Mouse (Mus musculus) limb, embryonic 12.5 days (tissue): ENCODE data around the gene Gh. TPM values are rescaled to one million over a fixed set of nuclear protein-coding genes. Genes with fewer than 3 reads are reported as not detected.

ENCODE experiments used
- ATAC-seq: fragments of 200-750 bp; cut with Nextera tagmentation; 2 replicates; pipeline ENCODE4 v1.8.0; 2017; ENCODE audit warnings: low read depth, moderate TSS enrichment; ENCODE audit not compliant: insufficient number of reproducible peaks, insufficient read depth, low FRiP score, low TSS enrichment
- H3K27ac ChIP-seq: fragments of 300-500 bp; sonication (generic); 2 replicates; pipeline ENCODE4 v1.5.1; 2016; ENCODE audit warnings: mild to moderate bottlenecking, moderate library complexity
- H3K27me3 ChIP-seq: fragments of 300-500 bp; sonication (generic); 2 replicates; pipeline ENCODE4 v1.6.1; 2016; ENCODE audit warnings: mild to moderate bottlenecking, moderate library complexity
- H3K36me3 ChIP-seq: fragments of 300-500 bp; sonication (generic); 2 replicates; pipeline ENCODE4 v1.6.1; 2016; ENCODE audit warnings: mild to moderate bottlenecking, moderate library complexity
- H3K4me1 ChIP-seq: fragments of 300-500 bp; sonication (generic); replicated peaks from 2 replicates; pipeline ENCODE4 v1.6.1; 2016
- H3K4me2 ChIP-seq: fragments of 300-500 bp; sonication (generic); 2 replicates; pipeline ENCODE4 v1.6.1; 2016; ENCODE audit warnings: mild to moderate bottlenecking, moderate library complexity
- H3K4me3 ChIP-seq: fragments of 300-500 bp; sonication (generic); replicated peaks from 2 replicates; pipeline ENCODE4 v1.5.1; 2016; ENCODE audit warnings: mild to moderate bottlenecking
- H3K9ac ChIP-seq: fragments of 300-500 bp; sonication (generic); replicated peaks from 2 replicates; pipeline ENCODE4 v1.6.1; 2016; ENCODE audit warnings: mild to moderate bottlenecking, moderate library complexity
- H3K9me3 ChIP-seq: fragments of 300-500 bp; sonication (generic); 2 replicates; pipeline ENCODE4 v1.6.1; 2016; ENCODE audit warnings: mild to moderate bottlenecking, moderate library complexity
- WGBS: fragments of 180-500 bp; shearing (Covaris S2); methylation state at CpG from one replicate; pipeline ENCODE4 v1.1.7; 2016; 5-methylcytosine and 5-hydroxymethylcytosine counted together
- polyA plus RNA-seq: library from polyadenylated mRNA; unstranded; fragments of >200 nt; fragmentation: Nextera tagmentation; extraction: Ambion mirVana; gene quantifications from 2 replicates; pipeline ENCODE4 v1.2.1, GENCODE M21; 2016

Gh gene
- polyA plus RNA-seq, 1 experiment from 2014 or later, result not detected

- WGBS, result 3% methylated on average over 22 of the region's 22 CpGs
- Histone ChIP-seq H3K27ac (no peak overlapping the region), H3K36me3 (peaks cover 74% of the 10 kb centered on the region), H3K9ac (peak overlapping the region; percentile 75), H3K4me1 (peaks cover 21% of the 10 kb centered on the region), H3K9me3 (no peaks in the 10 kb centered on the region), H3K27me3 (no peaks in the 10 kb centered on the region), H3K4me2 (peak overlapping the region; percentile 93), H3K4me3 (peak overlapping the region; percentile 77)
- ATAC-seq, result no peak
Measured at GRCm38 (mm10) chr11:106255174-106255573, 46.5 kb downstream of the Gh start.

- Histone ChIP-seq H3K36me3 (peaks cover 74% of the 10 kb centered on the region), H3K9me3 (no peaks in the 10 kb centered on the region), H3K9ac (peak overlapping the region; percentile 75), H3K4me1 (peaks cover 21% of the 10 kb centered on the region), H3K4me3 (peak overlapping the region; percentile 77), H3K27me3 (no peaks in the 10 kb centered on the region), H3K4me2 (peak overlapping the region; percentile 93), H3K27ac (no peak overlapping the region)
- no peak for ATAC-seq
- 13% methylated on average over 2 of the region's 2 CpGs for whole genome bisulfite sequencing
Measured at GRCm38 (mm10) chr11:106254767-106255166, 46.9 kb downstream of the Gh start.

Other genes starting within 250 kb of the Gh start
- gene Taco1, start 235.8 kb downstream of the Gh start, polyA plus RNA-seq, result 9.0 and 10.9 TPM in 2 replicates
- gene Map3k3, start 217.3 kb downstream of the Gh start, polyA plus RNA-seq, result 27.3 and 35.1 TPM in 2 replicates
- not detected in 2 replicates for gene Gm10840, start 141.0 kb downstream of the Gh start, polyA plus RNA-seq
- 508 and 509 TPM in 2 replicates for gene Limd2, start 141.0 kb downstream of the Gh start, polyA plus RNA-seq
- gene Strada, start 99.7 kb downstream of the Gh start, polyA plus RNA-seq, result 31.1 and 33.2 TPM in 2 replicates
- gene Ccdc47, start 85.5 kb downstream of the Gh start, polyA plus RNA-seq, result 73.9 and 78.5 TPM in 2 replicates
- 107 and 111 TPM in 2 replicates for gene Ddx42, start 84.9 kb downstream of the Gh start, polyA plus RNA-seq
- gene Ftsj3, start 45.8 kb downstream of the Gh start, polyA plus RNA-seq, result 61.2 and 71.6 TPM in 2 replicates
- gene Psmc5, start 45.7 kb downstream of the Gh start, polyA plus RNA-seq, result 352 and 355 TPM in 2 replicates
- gene Smarcd2, start 28.9 kb downstream of the Gh start, polyA plus RNA-seq, result 102 and 104 TPM in 2 replicates
- 0.30 and 0.37 TPM in 2 replicates for gene Tcam1, start 25.2 kb downstream of the Gh start, polyA plus RNA-seq
- 1.3 and 1.8 TPM in 2 replicates for gene Cd79b, start 12.9 kb upstream of the Gh start, polyA plus RNA-seq
- gene Scn4a, start 51.4 kb upstream of the Gh start, polyA plus RNA-seq, result 0.25 and 0.51 TPM in 2 replicates
- gene Prr29, start 63.6 kb upstream of the Gh start, polyA plus RNA-seq, result not detected in 2 replicates
- 17.8 and 27.9 TPM in 2 replicates for gene Icam2, start 86.2 kb upstream of the Gh start, polyA plus RNA-seq
- 7.9 and 8.3 TPM in 2 replicates for gene Ern1, start 186.0 kb upstream of the Gh start, polyA plus RNA-seq